Mouse (Mus musculus): Measurements from ENCODE around the gene Rassf3. TPM values are rescaled to one million over a fixed set of nuclear protein-coding genes. Genes with fewer than 3 reads are reported as not detected.

Gene Rassf3
- polyA plus RNA-seq, 1 experiment, result 2.0 TPM

DNA sequence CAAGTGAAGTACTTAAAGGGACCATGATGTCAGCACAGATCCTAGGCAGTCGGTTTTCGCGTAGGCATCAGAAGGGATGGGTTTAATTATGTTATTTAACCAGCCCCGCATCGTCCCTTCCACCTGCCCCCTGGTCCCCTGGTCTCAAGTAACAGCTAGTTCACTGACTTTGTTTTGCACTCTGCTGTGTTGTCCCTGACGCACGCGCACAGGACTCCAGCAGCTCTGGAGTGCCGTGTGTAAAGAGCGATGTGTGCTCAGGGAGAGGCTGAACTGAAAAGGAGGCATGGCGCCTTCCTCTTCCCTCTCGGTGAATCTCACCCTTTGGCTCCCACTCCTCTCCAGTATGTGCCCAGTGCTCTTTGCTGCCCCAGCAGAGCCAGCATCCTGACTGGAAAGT is 102.1 kb downstream of the Rassf3 start:
- Histone ChIP-seq H3K27me3 (ENCODE audit: control insufficient read depth, insufficient read depth, low read length) (no peaks in the 10 kb centered on the region), H3K4me1 (ENCODE audit: control insufficient read depth, insufficient read depth, low read length) (no peaks in the 10 kb centered on the region), H3K36me3 (ENCODE audit: control insufficient read depth, insufficient read depth, low read length) (no peaks in the 10 kb centered on the region; the same call in 1 of the 2 replicates), H3K4me3 (ENCODE audit: control insufficient read depth, low read depth, low read length) (no peak overlapping the region), H3K27ac (ENCODE audit: control insufficient read depth, insufficient read depth, low read depth, low read length) (no peak overlapping the region)
- TF ChIP-seq POLR2A (IDR thresholded peaks at IDR 0.05; ENCODE audit: control insufficient read depth, low read depth, low read length) (no peak), CTCF (IDR thresholded peaks at IDR 0.05; ENCODE audit: control insufficient read depth, insufficient read depth, insufficient replicate concordance, low read depth, low read length) (no peak)

- no peak overlapping the region for H3K27ac ChIP-seq (ENCODE audit: control insufficient read depth, insufficient read depth, low read depth, low read length)
- H3K4me1 ChIP-seq (ENCODE audit: control insufficient read depth, insufficient read depth, low read length), result no peaks in the 10 kb centered on the region
- TF ChIP-seq POLR2A (IDR thresholded peaks at IDR 0.05; ENCODE audit: control insufficient read depth, low read depth, low read length), result no peak
- peak; percentile 55; the same call in 1 of the 2 replicates for TF ChIP-seq CTCF (IDR thresholded peaks at IDR 0.05; ENCODE audit: control insufficient read depth, insufficient read depth, insufficient replicate concordance, low read depth, low read length)
- H3K27me3 ChIP-seq (ENCODE audit: control insufficient read depth, insufficient read depth, low read length), result no peaks in the 10 kb centered on the region
- no peak overlapping the region for H3K4me3 ChIP-seq (ENCODE audit: control insufficient read depth, low read depth, low read length)
- H3K36me3 ChIP-seq (ENCODE audit: control insufficient read depth, insufficient read depth, low read length), result no peaks in the 10 kb centered on the region
These were observed 105.4 kb downstream of the Rassf3 start for GRCm38 (mm10) chr10:121370777-121371176.

GRCm38 (mm10) chr10:121368783-121369465 is 107.2 kb downstream of the Rassf3 start:
- no peaks in the 10 kb centered on the region for H3K27me3 ChIP-seq (ENCODE audit: control insufficient read depth, insufficient read depth, low read length)
- H3K27ac ChIP-seq (ENCODE audit: control insufficient read depth, insufficient read depth, low read depth, low read length), result no peak overlapping the region
- TF ChIP-seq POLR2A (IDR thresholded peaks at IDR 0.05; ENCODE audit: control insufficient read depth, low read depth, low read length), result no peak
- no peak for TF ChIP-seq CTCF (IDR thresholded peaks at IDR 0.05; ENCODE audit: control insufficient read depth, insufficient read depth, insufficient replicate concordance, low read depth, low read length)
- H3K36me3 ChIP-seq (ENCODE audit: control insufficient read depth, insufficient read depth, low read length), result no peaks in the 10 kb centered on the region
- no peak overlapping the region for H3K4me3 ChIP-seq (ENCODE audit: control insufficient read depth, low read depth, low read length)
- peaks cover 4% of the 10 kb centered on the region for H3K4me1 ChIP-seq (ENCODE audit: control insufficient read depth, insufficient read depth, low read length)

DNA sequence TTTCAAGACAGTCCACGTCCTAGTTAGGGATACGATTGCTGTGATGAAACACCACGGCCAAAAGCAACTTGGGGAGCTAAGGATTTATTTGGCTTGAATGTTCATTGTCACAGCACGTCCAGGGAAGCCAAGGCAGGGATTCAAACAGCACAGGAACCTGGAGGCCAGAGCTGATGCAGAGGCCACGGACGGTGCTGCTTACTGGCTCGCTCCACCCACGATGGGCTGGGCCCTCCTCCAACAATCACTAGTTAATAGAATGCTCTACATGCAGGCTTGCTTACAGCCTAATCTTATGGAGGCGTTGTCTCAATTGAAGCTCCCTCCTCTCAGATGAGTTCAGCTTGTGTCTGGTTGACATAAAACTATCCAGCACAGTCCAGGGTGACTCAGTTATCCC is 108.4 kb downstream of the Rassf3 start:
- H3K36me3 ChIP-seq (ENCODE audit: control insufficient read depth, insufficient read depth, low read length), result no peaks in the 10 kb centered on the region
- H3K27me3 ChIP-seq (ENCODE audit: control insufficient read depth, insufficient read depth, low read length), result no peaks in the 10 kb centered on the region
- H3K4me3 ChIP-seq (ENCODE audit: control insufficient read depth, low read depth, low read length), result no peak overlapping the region
- TF ChIP-seq POLR2A (IDR thresholded peaks at IDR 0.05; ENCODE audit: control insufficient read depth, low read depth, low read length), result no peak
- TF ChIP-seq CTCF (IDR thresholded peaks at IDR 0.05; ENCODE audit: control insufficient read depth, insufficient read depth, insufficient replicate concordance, low read depth, low read length), result no peak
- peaks cover 4% of the 10 kb centered on the region for H3K4me1 ChIP-seq (ENCODE audit: control insufficient read depth, insufficient read depth, low read length)
- no peak overlapping the region for H3K27ac ChIP-seq (ENCODE audit: control insufficient read depth, insufficient read depth, low read depth, low read length)

DNA sequence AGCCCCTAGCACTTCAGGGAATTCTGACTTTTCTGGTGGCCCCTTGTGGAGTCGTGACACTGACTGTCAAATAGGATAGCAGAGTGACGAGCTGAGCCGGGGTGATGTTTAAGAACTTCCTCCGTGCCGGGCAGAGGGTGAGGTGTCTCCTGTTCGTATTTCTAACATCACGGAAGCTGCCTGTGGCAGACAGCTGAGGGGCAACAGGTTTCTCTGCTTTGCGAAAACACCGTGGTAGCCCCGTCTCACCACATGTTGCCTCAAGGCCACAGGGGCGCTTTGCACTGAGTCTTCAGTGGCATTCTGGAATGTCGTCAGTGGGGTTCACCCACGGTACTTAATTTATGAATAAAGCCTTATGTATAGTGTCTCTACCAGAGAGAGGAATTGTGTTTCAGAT is 108.9 kb downstream of the Rassf3 start:
- H3K27ac ChIP-seq (ENCODE audit: control insufficient read depth, insufficient read depth, low read depth, low read length), result no peak overlapping the region
- peaks cover 4% of the 10 kb centered on the region for H3K4me1 ChIP-seq (ENCODE audit: control insufficient read depth, insufficient read depth, low read length)
- H3K27me3 ChIP-seq (ENCODE audit: control insufficient read depth, insufficient read depth, low read length), result no peaks in the 10 kb centered on the region
- no peak overlapping the region for H3K4me3 ChIP-seq (ENCODE audit: control insufficient read depth, low read depth, low read length)
- no peaks in the 10 kb centered on the region for H3K36me3 ChIP-seq (ENCODE audit: control insufficient read depth, insufficient read depth, low read length)
- TF ChIP-seq POLR2A (IDR thresholded peaks at IDR 0.05; ENCODE audit: control insufficient read depth, low read depth, low read length), result no peak
- no peak for TF ChIP-seq CTCF (IDR thresholded peaks at IDR 0.05; ENCODE audit: control insufficient read depth, insufficient read depth, insufficient replicate concordance, low read depth, low read length)

GRCm38 (mm10) chr10:121365781-121366272 is 110.3 kb downstream of the Rassf3 start:
- Histone ChIP-seq H3K4me3 (ENCODE audit: control insufficient read depth, low read depth, low read length) (peak overlapping the region; percentile 91; the same call in 1 of the 2 replicates), H3K27me3 (ENCODE audit: control insufficient read depth, insufficient read depth, low read length) (no peaks in the 10 kb centered on the region), H3K36me3 (ENCODE audit: control insufficient read depth, insufficient read depth, low read length) (no peaks in the 10 kb centered on the region), H3K27ac (ENCODE audit: control insufficient read depth, insufficient read depth, low read depth, low read length) (no peak overlapping the region), H3K4me1 (ENCODE audit: control insufficient read depth, insufficient read depth, low read length) (peaks cover 4% of the 10 kb centered on the region)
- no peak for TF ChIP-seq POLR2A (IDR thresholded peaks at IDR 0.05; ENCODE audit: control insufficient read depth, low read depth, low read length)
- no peak for TF ChIP-seq CTCF (IDR thresholded peaks at IDR 0.05; ENCODE audit: control insufficient read depth, insufficient read depth, insufficient replicate concordance, low read depth, low read length)

DNA sequence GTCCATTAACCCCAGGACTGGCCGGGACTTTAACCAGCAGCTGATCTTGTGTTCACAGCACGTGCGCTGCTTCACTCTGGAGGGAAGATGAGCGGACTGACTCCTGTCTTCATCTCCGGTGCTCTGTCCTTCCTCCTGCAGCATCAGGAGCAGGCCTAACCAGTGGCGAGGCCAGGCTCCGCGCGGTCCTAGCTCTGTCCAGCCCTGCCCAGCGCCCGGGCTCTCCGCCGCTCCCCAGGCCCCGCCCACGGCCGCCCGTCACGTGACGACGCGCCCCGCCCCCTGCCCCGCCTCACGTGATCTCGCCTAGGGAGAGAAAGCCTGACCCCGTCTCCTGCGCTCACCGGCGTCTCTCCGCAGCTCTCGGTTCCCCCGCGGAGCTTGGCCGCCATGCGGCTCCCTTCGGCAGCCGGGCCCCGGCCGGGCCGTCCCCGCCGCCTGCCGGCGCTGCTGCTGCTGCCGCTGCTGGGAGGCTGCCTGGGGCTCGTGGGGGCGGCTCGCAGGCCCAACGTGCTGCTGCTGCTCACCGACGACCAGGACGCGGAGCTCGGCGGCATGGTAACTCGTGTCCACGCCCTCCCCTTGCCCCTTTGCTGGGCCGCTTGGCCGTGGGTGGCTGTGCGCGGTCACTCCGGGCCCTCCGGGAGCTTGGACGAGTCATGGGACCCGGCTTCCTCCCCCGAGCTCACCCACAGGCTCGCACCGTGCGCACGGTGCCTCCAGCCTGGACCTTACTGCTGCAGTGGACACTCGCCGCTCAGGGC is 111.2 kb downstream of the Rassf3 start, which contains the start of gene Gns:
Gene Gns, plus strand, starts transcription at position 290 of the 764 bp plus-strand sequence.
- no peaks in the 10 kb centered on the region for H3K36me3 ChIP-seq (ENCODE audit: control insufficient read depth, insufficient read depth, low read length)
- no peaks in the 10 kb centered on the region for H3K27me3 ChIP-seq (ENCODE audit: control insufficient read depth, insufficient read depth, low read length)
- peak within 1 kb of the TSS; percentile 62 for H3K27ac ChIP-seq (ENCODE audit: control insufficient read depth, insufficient read depth, low read depth, low read length)
- TF ChIP-seq CTCF (IDR thresholded peaks at IDR 0.05; ENCODE audit: control insufficient read depth, insufficient read depth, insufficient replicate concordance, low read depth, low read length), result no peak
- peak; percentile 58 for TF ChIP-seq POLR2A (IDR thresholded peaks at IDR 0.05; ENCODE audit: control insufficient read depth, low read depth, low read length)
- peaks cover 4% of the 10 kb centered on the region for H3K4me1 ChIP-seq (ENCODE audit: control insufficient read depth, insufficient read depth, low read length)
- peak within 1 kb of the TSS; percentile 91 for H3K4me3 ChIP-seq (ENCODE audit: control insufficient read depth, low read depth, low read length)
